Mouse (Mus musculus) ES-E14 (cell line): ENCODE results near the gene Hmcn2.

Experiments
- CHD2 ChIP-seq: IDR thresholded peaks from 2 replicates; pipeline ENCODE4 v1.6.1; 2014; ENCODE audit warnings: mild to moderate bottlenecking, low read depth, low read length, inconsistent platforms
- HCFC1 ChIP-seq: IDR thresholded peaks from 2 replicates; pipeline ENCODE4 v1.6.1; 2012; ENCODE audit warnings: low read length, inconsistent platforms, borderline replicate concordance; ENCODE audit not compliant: insufficient read depth
- MAFK ChIP-seq: IDR thresholded peaks from 2 replicates; pipeline ENCODE4 v1.6.1; 2014; ENCODE audit warnings: mild to moderate bottlenecking, low read depth, low read length, inconsistent platforms; ENCODE audit not compliant: insufficient read depth
- ZC3H11A ChIP-seq: IDR thresholded peaks from 2 replicates; pipeline ENCODE4 v1.6.1; 2012; ENCODE audit warnings: low read depth, mild to moderate bottlenecking, inconsistent platforms, low read length, borderline replicate concordance
- ZNF384 ChIP-seq: IDR thresholded peaks from 2 replicates; pipeline ENCODE4 v1.6.1; 2012; ENCODE audit warnings: low read depth, low read length, inconsistent platforms

- TF ChIP-seq HCFC1 (no peak), ZC3H11A (no peak), MAFK (no peak), CHD2 (no peak), ZNF384 (no peak)
Measured at GRCm38 (mm10) chr2:31356771-31357170, 42.6 kb downstream of the Hmcn2 start.
